Mouse (Mus musculus) lung, postnatal 0 days (tissue): ENCODE measurements around the gene Smyd2.

Experiments used
- CTCF ChIP-seq: IDR thresholded peaks from 2 replicates; pipeline ENCODE4 v1.5.1; 2016; ENCODE audit warnings: antibody characterized with exemption, mild to moderate bottlenecking
- EP300 ChIP-seq: IDR thresholded peaks from 2 replicates; pipeline ENCODE4 v1.6.1; 2016; ENCODE audit warnings: antibody characterized with exemption, mild to moderate bottlenecking, control low read depth

- TF ChIP-seq CTCF = no peak
- TF ChIP-seq EP300 = no peak
These were observed 10.0 kb upstream of the Smyd2 start for GRCm38 (mm10) chr1:189932190-189932589.
